Mouse (Mus musculus) forebrain, embryonic 10.5 days (tissue): ENCODE data around the gene Rmdn3. TPM values are rescaled to one million over a fixed set of nuclear protein-coding genes. Genes with fewer than 3 reads are reported as not detected.

Experiments
- DNase-seq: peaks from one replicate; pipeline ENCODE4 v3.0.0-alpha.2; 2017; ENCODE audit warnings: low spot score; ENCODE audit errors: extremely low spot score
- H3K27ac ChIP-seq: fragments of 300-500 bp; sonication (generic); 2 replicates; pipeline ENCODE4 v1.5.1; 2016; ENCODE audit warnings: mild to moderate bottlenecking
- H3K27me3 ChIP-seq: fragments of 300-500 bp; sonication (generic); 2 replicates; pipeline ENCODE4 v1.6.1; 2016; ENCODE audit warnings: mild to moderate bottlenecking; ENCODE audit not compliant: poor library complexity, severe bottlenecking
- H3K36me3 ChIP-seq: fragments of 300-500 bp; sonication (generic); replicated peaks from 2 replicates; pipeline ENCODE4 v1.6.1; 2016; ENCODE audit warnings: mild to moderate bottlenecking, moderate library complexity
- H3K4me1 ChIP-seq: fragments of 300-500 bp; sonication (generic); 2 replicates; pipeline ENCODE4 v1.6.1; 2016
- H3K4me3 ChIP-seq: fragments of 300-500 bp; sonication (generic); 2 replicates; pipeline ENCODE4 v1.5.1; 2016; ENCODE audit warnings: mild to moderate bottlenecking, moderate library complexity
- H3K9me3 ChIP-seq: fragments of 300-500 bp; sonication (generic); 2 replicates; pipeline ENCODE4 v1.6.1; 2016; ENCODE audit warnings: mild to moderate bottlenecking, moderate library complexity
- WGBS: fragments of 180-500 bp; shearing (Covaris S2); methylation state at CpG from one replicate; pipeline ENCODE4 v1.1.7; 2016; 5-methylcytosine and 5-hydroxymethylcytosine counted together
- polyA plus RNA-seq: library from polyadenylated mRNA; unstranded; fragments of >200 nt; fragmentation: Nextera tagmentation; extraction: Ambion mirVana; gene quantifications from 2 replicates; pipeline ENCODE4 v1.2.1, GENCODE M21; 2016

The Rmdn3 gene
- polyA plus RNA-seq, 1 experiment from 2014 or later, result 50.9 TPM

DNA sequence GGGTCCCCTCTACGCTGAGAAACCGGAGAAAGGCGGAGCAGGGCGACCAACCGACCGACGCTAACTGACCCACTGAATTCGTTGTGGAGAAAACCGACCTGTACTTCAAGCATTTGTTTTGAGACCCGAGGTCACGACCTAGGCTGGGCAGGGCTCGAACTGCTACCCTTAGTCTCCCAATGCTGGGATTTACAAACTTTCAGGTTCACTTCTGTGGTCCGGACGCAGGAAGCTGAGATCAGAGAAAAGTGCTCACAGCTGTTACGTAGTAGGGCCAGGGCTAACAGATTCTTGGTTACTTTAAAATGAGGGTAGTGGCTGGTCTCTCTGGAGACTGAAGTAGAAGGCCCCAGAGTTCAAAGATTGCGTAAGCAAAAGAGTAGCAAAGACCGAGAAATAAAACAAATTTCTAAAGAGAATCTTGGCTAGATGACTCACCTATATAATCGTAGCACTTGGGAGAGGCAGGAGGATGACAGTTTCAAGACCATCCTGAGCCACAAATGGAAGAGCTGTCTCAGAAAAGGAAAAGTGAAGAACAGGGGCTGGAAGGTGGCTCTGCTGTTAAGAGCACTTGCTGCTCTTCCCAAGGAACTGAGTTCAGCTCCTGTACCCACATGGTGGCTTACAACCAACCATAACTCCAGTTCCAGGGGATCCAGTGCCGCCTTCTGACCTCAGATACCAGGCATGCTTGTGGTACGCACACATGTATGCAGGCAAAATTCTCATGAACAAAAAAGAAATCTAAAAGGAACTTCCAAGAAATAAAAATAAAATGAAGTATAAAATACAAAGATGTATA is 43.5 kb downstream of the Rmdn3 start:
- no peak for DNase-seq
- WGBS, result 16% methylated on average over 20 of the region's 20 CpGs

DNA sequence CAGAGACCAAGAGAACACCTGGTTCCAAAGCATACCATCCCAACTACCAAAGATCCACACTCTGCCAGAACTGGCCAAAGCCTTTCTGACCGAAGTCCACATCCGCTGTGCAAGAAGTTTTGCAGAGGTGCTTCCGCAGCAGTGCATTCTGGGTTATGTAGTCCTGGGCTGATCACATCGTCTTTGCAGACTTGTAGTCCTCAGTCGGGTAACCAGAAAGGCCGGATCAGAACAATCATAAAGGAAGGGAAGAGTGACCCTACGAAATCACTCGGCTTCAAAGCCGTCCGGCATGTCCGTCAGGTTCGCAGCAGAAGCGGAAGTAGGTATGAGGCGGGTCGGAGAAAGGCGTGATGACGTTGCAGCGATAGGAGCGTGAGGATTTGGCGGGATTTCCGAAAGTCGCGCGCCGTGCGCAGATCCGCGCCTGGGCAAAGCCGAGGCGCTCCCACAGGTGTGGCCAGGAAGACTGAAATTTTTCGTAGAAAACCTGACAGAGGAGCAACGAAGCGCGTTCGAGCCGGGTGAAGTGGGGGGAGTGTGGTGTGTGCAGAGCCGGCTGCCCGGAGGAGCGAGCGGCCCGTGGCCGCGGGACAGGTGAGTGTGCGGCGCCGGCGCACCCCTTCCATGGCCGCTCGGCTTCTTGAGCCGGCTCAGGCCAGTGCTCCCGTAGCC is 44.3 kb downstream of the Rmdn3 start, which contains the start of gene Rad51:
Gene Rad51 (plus strand): TSS at position 356 of the 675 bp plus-strand sequence.
- peak within 1 kb of the TSS; percentile 82 for H3K4me3 ChIP-seq
- H3K27me3 ChIP-seq, result no peaks in the 10 kb centered on the region
- H3K27ac ChIP-seq, result peak within 1 kb of the TSS; percentile 91
- WGBS, result under 1% methylated on average over 51 of the region's 51 CpGs
- no peaks in the 10 kb centered on the region for H3K9me3 ChIP-seq
- H3K4me1 ChIP-seq, result peaks cover 23% of the 10 kb centered on the region
- peak; percentile 88 for DNase-seq
- H3K36me3 ChIP-seq, result peaks cover 46% of the 10 kb centered on the region

More for the DNA sequence above, 43.5 kb downstream of the Rmdn3 start:
- Histone ChIP-seq H3K27me3 (no peaks in the 10 kb centered on the region), H3K9me3 (no peaks in the 10 kb centered on the region), H3K36me3 (peaks cover 46% of the 10 kb centered on the region), H3K4me3 (peak overlapping the region; percentile 82), H3K4me1 (peaks cover 23% of the 10 kb centered on the region), H3K27ac (peak overlapping the region; percentile 91)

DNA sequence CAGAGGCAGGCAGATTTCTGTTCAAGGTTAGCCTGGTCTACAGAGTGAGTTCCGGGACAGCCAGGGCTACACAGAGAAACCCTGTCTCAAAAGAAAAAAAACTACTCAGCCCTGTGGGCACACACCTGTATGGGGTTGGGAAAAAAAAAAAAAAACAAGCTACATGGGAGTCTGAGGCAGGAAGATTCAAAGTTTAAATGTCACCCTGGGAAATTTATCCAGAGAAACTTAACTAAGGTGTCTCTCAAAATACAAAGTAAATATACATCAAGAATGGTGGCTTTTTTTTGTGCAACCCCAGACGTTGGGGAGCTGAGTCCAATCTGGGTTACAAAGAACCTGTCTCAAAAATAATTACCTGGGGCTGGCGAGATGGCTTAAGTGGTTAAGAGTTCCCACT is 45.8 kb downstream of the Rmdn3 start:
- no peak for DNase-seq
- H3K4me1 ChIP-seq, result peaks cover 23% of the 10 kb centered on the region
- no peaks in the 10 kb centered on the region for H3K9me3 ChIP-seq
- H3K27ac ChIP-seq, result no peak overlapping the region
- H3K27me3 ChIP-seq, result no peaks in the 10 kb centered on the region
- WGBS, result 91% methylated on average over 3 of the region's 3 CpGs
- no peak overlapping the region for H3K4me3 ChIP-seq
- peaks cover 41% of the 10 kb centered on the region for H3K36me3 ChIP-seq

DNA sequence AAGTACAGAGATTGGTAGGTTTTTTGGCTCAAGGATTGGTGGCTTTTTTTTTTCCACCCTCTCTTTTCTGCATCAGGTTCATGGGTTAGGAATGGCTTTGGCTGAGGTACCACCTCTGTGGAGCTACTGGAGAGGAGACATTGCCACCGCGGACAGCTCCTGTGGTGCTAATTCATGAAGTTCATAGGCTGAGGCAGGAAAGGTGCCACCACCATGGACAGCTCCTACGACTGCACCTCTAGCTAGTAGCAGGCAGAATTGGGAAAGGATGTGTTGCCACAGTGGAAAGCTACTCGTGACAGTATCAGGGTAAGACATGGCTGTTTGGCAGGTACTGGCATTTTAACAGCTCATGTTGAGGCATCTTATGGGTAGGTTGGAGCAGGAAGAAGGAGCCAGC is 48.3 kb downstream of the Rmdn3 start:
- H3K27me3 ChIP-seq, result no peaks in the 10 kb centered on the region
- peaks cover 52% of the 10 kb centered on the region for H3K36me3 ChIP-seq
- H3K4me1 ChIP-seq, result peaks cover 11% of the 10 kb centered on the region
- no peaks in the 10 kb centered on the region for H3K9me3 ChIP-seq
- H3K4me3 ChIP-seq, result no peak overlapping the region
- no peak for DNase-seq
- 69% methylated on average over 4 of the region's 4 CpGs for WGBS
- no peak overlapping the region for H3K27ac ChIP-seq

DNA sequence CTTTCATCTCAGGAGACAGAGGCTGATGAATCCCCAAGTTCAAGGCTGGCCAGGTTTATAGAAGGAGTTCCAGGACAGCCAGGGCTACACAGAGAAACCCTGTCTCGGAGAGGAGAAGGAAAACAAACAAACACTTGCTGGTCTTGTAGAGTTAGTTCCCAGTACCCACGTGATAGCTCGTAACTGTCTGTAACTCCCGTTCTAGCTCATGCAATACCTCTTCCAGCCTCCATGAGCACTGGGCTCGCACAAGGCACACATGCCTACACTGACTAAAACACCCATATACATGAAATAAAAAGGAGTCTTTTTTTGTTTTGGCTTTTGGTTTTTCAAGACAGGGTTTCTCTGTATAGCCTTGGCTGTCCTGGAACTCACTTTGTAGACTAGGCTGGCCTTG is 50.3 kb downstream of the Rmdn3 start:
- no peaks in the 10 kb centered on the region for H3K9me3 ChIP-seq
- H3K4me3 ChIP-seq, result no peak overlapping the region
- H3K4me1 ChIP-seq, result peaks cover under 1% of the 10 kb centered on the region; the same call in 1 of the 2 replicates
- no peak for DNase-seq
- H3K27me3 ChIP-seq, result no peaks in the 10 kb centered on the region
- H3K27ac ChIP-seq, result no peak overlapping the region
- 83% methylated on average over 5 of the region's 5 CpGs for WGBS
- H3K36me3 ChIP-seq, result peaks cover 72% of the 10 kb centered on the region

DNA sequence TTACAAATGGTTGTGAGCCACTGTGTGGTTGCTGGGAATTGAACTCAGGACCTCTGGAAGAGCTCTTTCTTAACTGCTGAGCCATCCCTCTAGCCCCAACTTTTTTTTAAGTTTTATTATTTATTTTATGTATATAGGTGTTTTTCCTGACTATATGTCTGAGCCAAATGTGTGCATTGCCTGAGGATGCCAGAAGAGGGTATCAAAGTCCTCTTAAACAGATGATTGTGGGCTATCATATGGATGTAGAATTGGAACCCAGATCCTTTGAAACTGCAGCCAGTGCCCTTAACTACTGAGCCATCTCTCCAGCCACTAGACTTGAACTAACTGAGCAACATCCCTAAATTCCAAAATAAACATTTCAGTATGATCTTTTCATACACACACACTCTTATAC is 55.3 kb downstream of the Rmdn3 start:
- Histone ChIP-seq H3K4me3 (no peak overlapping the region), H3K9me3 (no peaks in the 10 kb centered on the region), H3K36me3 (peaks cover 79% of the 10 kb centered on the region), H3K4me1 (no peaks in the 10 kb centered on the region), H3K27ac (no peak overlapping the region), H3K27me3 (no peaks in the 10 kb centered on the region)
- DNase-seq, result no peak

Other genes starting within 250 kb of the Rmdn3 start
- gene Chst14, start 230.5 kb downstream of the Rmdn3 start, polyA plus RNA-seq, result 13.8 and 14.5 TPM in 2 replicates
- 20.5 and 21.0 TPM in 2 replicates for gene Ccdc32, start 127.6 kb downstream of the Rmdn3 start, polyA plus RNA-seq
- 9.2 and 9.4 TPM in 2 replicates for gene Rpusd2, start 122.2 kb downstream of the Rmdn3 start, polyA plus RNA-seq
- gene Knl1, start 109.9 kb downstream of the Rmdn3 start, polyA plus RNA-seq, result 68.5 and 74.0 TPM in 2 replicates
- 110 and 113 TPM in 2 replicates for gene Rad51, start 44.2 kb downstream of the Rmdn3 start, polyA plus RNA-seq
- gene Gchfr, start 10.7 kb upstream of the Rmdn3 start, polyA plus RNA-seq, result 5.6 and 6.2 TPM in 2 replicates
- gene Gm14137, start 17.5 kb upstream of the Rmdn3 start, polyA plus RNA-seq, result 0.90 and 0.93 TPM in 2 replicates
- gene Zfyve19, start 51.6 kb upstream of the Rmdn3 start, polyA plus RNA-seq, result 53.9 and 56.9 TPM in 2 replicates
- gene Dnajc17, start 51.8 kb upstream of the Rmdn3 start, polyA plus RNA-seq, result 21.6 and 28.2 TPM in 2 replicates
- gene Ppp1r14d, start 72.9 kb upstream of the Rmdn3 start, polyA plus RNA-seq, result 0.19 TPM in 1 of 2 replicates, not detected in the other
- 3.5 and 4.4 TPM in 2 replicates for gene Spint1, start 80.3 kb upstream of the Rmdn3 start, polyA plus RNA-seq
- gene Rhov, start 114.2 kb upstream of the Rmdn3 start, polyA plus RNA-seq, result 0.44 and 0.58 TPM in 2 replicates
- 23.0 and 23.6 TPM in 2 replicates for gene Vps18, start 131.7 kb upstream of the Rmdn3 start, polyA plus RNA-seq
- gene Dll4, start 168.8 kb upstream of the Rmdn3 start, polyA plus RNA-seq, result 3.3 and 4.0 TPM in 2 replicates
- 1.3 and 1.4 TPM in 2 replicates for gene Chac1, start 194.2 kb upstream of the Rmdn3 start, polyA plus RNA-seq